Mouse (Mus musculus) adrenal gland, postnatal 10 days (tissue): Measurements from ENCODE around the gene Akt2. TPM values are rescaled to one million over a fixed set of nuclear protein-coding genes. Genes with fewer than 3 reads are reported as not detected.
"Not testable (repeated sequence)": the region's sequence is repeated elsewhere in the genome, so short reads cannot be mapped to it uniquely, and the experiment has no call there.

Experiments used
- DNase-seq: peaks from one replicate; pipeline ENCODE4 v3.0.0; 2021; ENCODE audit warnings: mixed read lengths
- total RNA-seq, 2 experiments: library from RNA; stranded (reverse); gene quantifications; 2 replicates each; pipeline ENCODE4 v1.2.3; 2021

The Akt2 gene
- total RNA-seq, 2 experiments from 2014 or later = 237 to 317 TPM

DNA sequence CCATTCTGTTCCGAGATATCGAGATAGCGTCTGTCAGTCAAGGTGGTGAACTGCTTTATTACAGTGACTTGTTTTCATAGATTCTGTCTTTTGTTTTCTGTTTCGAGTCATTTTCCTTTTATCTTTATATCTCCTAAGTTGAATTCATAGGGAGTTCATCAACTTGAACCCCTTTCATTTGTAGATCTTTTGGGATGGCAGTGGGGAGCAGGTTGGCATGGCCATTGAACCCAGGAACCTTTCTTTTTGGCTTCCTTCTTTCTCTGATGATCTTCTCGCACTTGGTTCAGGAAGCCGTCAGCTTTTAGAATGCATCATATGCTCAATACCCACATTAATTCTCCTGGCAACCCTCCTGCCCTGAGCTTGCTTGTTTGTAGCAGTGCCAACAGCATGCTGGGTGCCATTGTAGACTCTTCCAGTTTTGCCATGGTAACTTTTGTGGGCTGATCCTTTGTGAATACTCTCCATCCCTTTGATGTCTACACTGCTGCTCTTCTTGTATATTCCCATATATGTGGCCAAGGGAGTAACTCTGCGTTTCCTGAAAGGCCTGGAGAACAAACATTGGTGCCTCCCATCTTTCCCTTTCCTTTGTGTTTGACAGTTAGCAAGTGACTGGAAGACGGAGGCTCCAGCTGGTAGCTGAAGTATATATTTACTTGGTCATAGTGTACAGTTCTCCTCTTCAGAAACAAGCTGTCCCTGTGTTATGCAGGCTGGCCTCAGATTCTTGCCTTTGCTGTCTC is 22.6 kb downstream of the Akt2 start:
- DNase-seq = no peak

DNA sequence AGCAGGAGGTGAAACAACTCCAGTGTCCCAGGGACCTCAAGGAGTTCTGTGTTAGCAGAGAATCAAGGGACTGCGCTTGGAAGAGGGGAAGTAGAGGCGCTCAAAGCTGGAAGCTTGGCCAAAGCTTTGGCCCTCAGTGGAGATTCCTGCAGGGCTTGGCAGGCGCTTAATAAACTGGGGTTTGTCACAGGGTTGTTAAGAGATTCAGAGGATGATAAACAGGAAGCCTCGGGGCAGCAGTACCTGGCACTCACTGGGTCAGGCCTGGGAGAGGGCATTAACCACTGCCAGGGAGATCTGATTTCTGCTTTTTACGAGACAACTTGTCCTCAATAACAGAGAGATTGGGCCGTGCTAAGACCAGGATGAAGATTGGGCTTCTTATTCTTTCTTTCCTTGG is 29.7 kb downstream of the Akt2 start:
- DNase-seq = peak; percentile 12

DNA sequence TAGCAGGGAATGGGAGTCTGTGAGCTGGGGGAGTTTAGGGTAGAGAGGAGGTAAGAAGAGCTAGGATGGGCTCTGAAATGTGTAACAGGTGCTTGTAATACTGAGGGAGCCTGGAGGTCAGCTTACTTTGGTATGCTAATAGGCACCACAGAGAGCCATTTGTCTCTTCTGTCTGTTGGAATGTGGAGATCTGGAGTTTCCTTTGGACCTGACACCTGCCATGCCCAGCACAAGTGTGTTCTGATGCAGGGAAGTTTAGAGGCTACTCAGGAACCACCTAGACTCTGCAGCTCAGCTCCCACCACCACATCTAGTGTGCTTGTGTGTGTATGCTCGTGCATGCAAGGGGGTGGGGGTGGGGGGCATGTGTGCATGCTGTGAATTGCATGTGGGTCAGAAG is 30.9 kb downstream of the Akt2 start:
- no peak for DNase-seq

DNA sequence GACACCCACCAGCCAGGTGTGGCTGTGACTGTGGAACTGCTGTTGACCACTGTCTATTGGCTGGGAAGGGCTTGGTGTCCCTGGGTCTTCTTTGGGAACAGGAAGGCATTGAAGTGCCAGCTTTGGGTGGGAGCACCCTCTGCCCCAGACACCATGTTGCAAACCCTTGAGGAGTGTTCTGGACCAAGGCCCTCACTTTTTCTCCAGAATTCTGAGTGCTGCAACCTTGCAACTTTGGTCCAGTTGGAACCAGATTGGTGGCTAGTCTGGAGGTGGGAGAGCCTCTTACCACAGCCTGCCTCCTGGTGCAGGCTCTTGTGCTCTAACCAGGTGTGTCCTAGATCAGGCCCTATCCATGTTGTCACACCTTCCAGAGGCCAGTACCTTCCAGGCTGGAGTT is 33.6 kb downstream of the Akt2 start:
- peak; percentile 69 for DNase-seq

DNA sequence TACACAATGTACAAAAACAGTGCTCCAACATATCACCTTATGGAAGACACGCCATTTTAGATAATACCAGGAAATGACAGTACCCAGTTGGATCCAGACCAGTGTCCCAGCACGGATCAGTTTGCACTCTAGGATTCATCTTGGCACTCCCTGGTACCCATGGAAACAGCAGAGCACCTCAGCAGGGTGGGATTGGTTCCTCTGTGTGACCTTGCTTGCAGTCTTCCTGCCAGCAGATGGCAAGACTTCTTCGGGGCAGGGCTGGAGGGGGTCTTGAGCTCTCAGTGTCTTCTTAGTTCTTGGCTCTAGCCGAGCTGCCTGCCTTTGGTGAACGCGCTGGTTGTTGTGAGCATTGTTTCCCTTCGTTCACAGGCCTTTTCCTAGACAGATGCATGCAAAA is 36.4 kb downstream of the Akt2 start:
- no peak for DNase-seq

DNA sequence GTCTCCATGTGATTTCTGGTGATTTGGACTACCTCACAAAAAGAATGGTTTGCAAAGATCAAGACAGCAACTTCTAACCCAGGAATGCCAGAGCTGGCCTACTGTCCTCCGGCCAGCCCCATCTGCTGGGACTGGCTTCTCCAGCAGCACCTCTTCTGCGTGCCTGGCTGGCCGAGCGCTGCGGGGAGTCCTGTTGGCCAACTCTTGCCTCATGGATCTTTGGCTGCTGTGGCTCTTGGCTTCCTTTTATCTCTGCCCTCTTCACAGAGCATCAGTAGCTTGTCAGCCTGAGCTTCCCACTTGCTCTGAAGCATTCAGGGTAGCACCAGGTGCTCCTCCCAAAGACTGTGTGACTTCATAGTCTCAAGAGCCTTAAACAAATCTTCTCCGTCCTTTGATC is 36.8 kb downstream of the Akt2 start:
- no peak for DNase-seq

DNA sequence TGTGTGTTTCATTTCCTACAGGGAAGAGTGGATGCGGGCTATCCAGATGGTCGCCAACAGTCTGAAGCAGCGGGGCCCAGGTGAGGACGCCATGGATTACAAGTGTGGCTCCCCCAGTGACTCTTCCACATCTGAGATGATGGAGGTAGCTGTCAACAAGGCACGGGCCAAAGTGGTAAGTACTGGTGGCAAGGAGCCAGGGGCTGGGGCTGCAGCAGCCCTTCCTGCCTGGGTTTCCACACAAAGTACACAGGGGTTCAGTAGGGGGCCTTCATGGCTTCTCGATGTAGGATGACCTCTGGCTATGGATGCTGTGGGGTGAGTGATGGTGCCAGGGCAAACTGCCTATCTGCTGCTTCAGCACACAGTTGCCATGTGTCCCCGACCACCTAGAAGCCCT is 37.5 kb downstream of the Akt2 start:
- not testable (repeated sequence) for DNase-seq

DNA sequence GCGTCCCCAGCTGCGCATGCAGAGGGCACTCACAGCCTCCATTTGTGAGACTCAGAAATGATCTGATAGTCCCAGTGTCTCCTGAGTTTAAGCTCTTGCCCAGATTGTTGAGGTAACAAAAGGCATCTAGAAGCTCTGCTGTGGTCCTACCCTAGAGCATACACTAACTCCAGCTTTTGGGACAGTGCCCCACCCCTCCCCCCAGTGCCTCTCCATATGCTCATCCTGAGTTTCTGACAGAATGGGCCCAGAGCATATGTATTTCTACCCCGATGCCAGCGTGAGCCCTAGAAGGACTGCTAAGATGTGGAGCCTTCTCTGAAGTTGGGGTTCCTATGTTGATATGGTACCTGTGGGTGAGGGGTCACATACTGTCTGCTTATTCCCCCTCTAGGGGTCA is 40.1 kb downstream of the Akt2 start:
- no peak for DNase-seq

DNA sequence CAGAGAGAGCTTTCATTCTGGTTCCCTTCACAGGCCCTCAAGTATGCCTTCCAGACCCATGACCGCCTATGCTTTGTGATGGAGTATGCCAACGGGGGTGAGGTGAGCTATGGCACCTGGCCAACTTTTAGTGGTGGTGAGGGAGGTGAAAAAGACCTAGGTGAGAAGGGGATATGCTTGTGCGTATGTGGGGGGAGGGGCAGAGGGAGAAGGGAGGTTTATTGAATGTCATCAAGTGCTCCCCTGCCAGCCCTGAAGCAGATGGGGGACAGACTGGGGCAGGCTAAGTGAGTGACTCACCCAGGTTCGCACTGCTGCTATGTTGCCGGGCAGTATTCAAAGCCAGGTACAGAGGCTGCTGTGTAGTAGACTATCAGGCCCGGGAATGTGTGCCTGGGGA is 41.8 kb downstream of the Akt2 start:
- DNase-seq = no peak

DNA sequence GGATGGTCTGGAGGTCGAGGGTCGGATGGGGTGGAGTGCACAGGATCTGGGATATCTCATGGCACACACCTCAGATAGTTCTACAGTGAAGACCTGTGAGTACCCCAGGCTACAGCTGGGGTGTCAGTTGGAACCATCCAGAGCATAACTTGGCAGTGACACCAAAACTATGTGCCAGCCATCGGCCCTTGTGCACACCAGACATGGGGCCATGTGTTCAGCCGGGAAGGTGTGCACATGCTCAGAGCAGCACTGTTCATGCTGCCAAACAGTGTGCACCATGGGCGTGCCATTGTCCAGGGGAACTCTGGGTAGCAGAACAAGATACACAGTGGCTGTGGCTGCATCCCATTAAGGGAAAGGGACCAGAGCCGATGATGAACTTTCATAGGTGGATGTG is 43.3 kb downstream of the Akt2 start:
- no peak for DNase-seq

DNA sequence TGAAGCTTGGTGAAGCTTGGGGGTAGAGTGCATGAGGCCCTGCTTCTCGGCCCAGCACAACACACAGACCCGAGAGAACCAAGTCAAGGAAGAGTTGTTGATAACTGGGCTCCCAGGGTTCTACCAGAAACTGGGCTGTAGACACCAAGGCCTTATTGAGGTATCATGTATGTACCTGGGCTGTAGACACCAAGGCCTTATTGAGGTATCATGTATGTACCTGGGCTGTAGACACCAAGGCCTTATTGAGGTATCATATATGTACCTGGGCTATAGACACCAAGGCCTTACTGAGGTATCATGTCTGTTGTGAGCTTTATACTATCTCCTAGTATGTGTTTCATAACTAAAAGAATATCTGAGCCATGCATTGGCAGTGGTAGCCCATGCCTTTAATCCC is 43.7 kb downstream of the Akt2 start:
- not testable (repeated sequence) for DNase-seq

DNA sequence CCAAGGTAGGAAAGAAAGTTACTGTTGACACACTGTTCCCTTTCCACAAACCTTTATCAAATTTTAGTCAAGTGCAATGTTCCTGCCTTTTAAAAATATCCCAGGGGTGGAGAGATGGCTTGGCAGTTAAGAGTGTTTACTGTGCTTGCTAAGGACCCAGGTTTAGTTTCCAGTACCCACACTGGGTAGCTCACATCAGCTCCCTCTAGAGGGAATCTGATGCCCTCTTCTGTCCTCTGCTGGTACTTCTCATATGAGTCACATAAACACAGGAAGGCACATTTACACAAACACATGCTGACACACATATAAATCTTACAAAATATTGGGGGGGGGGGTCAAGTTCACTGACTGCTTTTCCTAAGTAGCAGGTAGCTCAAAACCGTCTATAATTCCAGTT is 53.1 kb downstream of the Akt2 start:
- no peak for DNase-seq

DNA sequence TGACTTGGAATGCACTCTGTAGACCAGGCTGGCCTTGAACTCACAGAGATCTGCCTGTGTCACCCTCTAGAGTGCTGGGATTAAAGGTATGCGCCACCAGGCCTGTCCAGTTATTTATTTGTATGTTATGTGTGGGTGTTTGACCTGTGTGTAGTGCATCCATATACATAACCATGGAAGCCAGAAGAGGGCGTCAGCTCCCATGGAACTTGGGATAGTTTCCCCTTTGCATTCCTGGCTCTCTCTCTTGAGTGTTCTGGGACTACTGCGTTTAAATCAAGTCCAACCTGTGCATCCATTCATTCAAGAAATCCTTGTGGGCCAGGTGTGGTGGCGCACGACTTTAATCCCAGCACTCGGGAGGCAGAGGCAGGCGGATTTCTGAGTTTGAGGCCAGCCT is 55.2 kb downstream of the Akt2 start:
- DNase-seq = no peak

DNA sequence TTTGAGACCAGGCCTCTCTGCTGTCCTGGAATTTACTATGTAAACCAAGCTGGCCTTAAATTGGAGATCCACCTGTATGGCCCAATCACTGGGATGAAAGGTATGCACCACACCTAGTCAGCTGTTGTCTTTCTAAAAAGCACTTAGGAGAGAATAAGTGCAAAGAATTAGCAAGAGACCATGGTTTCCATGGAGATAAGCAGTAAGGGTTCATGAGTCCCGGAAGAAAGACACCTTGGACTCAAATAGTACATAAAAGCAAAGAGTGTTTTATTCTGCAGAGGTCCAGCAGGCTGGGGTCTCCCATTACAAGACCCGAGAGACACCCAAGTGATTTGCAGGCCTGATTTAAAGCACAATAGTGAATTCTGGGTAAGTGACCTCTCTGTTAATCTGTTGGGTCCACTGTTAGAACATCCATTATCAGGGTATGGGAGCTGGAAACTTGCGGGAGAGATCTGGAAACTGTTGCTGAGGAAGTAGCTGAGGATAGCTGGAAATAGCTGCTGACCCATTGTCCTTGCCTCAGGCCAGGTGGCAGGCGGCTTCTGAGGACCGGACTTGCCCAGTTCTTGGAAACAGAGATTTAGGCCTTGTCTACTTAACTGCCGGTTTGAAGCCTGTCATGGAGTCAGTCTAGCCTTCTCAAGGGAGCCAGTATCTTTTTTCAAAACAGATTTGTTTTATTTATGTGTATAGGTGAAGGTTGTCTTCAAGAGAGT is 56.1 kb downstream of the Akt2 start:
- no peak for DNase-seq

DNA sequence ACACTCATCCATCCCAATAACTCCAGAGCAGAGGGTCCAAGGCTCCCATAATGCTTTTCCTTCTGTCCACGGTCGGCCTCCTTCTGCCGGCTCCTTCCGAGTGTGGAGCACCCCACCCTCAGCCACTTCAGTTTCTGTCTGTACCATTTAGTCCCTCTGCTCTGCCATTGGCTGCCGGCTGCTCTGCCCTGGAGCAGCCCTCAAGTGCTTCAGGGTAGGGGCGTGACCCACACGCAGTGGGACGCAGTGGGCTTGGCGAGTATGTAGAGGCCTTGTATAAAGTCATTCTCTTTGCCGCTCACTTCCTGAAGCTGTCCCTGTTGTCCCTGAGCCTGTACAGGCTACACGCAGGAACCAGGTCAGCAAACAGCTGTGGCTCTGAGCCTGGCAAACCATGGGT is 58.4 kb downstream of the Akt2 start:
- DNase-seq = no peak

DNA sequence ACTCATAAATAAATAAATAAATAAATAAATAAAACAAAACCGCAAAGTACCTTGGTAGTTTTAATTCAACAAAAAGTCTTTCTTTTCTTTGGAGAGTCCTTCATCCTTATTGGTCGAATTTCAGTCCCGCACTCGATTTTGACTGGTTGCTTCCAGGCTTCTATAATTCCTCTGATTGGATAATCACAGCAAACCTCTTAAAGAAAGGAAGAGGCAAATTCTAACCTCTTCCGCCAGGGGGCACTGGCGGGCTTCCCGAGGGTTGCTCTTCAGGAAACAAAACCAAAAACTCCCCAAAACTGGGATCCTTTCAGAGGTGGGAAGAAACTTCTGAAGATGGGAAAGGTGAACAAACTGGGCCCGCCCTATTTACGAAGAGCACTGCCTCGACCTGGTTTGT is 59.6 kb downstream of the Akt2 start:
- DNase-seq = peak; percentile 88

DNA sequence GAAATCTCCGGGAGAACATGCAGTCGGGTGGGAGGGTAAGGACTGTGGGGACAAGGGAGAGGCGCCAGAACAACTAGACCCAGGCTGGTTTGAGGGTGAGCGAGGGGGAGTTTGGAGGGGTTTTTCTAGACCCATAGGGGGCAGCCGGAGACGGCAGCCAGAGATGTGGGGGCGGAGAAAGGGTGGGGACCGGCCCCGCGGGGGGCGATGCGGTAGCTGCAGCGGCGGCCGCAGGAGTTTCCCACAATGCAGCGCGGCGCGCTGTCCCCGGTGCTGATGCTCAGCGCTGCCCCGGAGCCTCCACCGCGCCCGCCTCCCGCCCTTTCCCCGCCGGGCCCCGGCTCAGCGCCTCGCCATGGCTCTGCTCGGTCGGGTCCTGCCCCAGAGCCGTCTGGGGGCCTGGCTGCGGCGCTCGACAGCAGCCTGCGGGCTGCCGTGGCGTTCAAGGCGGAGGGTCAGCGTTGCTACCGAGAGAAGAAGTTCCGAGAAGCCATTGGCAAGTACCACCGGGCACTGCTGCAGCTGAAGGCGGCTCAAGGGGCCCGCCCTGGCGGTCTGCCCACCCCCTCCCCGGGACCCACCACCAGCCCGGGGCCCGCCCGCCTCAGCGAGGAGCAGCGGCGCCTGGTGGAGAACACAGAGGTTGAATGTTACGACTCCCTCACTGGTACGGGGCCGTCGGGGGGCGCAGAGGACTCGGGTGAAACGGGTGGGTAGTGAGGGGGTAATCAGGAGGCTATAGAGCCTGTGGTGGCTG is 62.5 kb downstream of the Akt2 start, which contains the start of gene Ttc9b:
TSS of gene Ttc9b (plus strand) at position 235 of the 757 bp plus-strand sequence.
- DNase-seq = peak; percentile 71

DNA sequence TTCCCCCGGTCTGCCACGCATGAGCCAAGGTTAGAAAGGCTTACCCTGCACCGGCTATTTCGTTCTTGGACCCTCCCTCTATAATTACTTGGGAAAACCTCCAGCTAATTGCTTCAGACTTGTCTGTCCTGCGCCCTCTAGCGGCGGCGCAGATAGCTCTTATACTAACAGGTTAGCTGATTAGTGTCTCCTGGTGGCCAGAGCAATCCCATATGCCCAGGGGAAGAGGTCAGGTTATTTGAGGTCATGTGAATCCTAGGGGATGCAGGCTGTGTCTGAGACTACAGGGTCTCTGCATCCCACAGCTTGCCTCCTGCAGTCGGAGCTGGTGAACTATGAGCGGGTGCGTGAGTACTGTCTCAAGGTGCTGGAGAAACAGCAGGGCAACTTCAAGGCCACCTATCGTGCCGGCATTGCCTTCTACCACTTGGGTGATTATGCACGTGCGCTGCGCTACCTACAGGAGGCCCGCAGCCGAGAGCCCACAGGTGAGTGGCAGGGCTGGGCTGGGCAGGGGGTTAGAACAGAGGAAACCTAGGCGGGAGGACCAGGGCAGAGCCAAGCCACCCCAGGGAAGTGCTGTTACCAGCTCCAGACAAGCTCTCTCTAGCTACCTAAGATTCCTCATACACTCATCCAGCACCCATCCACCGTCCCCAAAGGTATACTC is 63.4 kb downstream of the Akt2 start:
- no peak for DNase-seq

DNA sequence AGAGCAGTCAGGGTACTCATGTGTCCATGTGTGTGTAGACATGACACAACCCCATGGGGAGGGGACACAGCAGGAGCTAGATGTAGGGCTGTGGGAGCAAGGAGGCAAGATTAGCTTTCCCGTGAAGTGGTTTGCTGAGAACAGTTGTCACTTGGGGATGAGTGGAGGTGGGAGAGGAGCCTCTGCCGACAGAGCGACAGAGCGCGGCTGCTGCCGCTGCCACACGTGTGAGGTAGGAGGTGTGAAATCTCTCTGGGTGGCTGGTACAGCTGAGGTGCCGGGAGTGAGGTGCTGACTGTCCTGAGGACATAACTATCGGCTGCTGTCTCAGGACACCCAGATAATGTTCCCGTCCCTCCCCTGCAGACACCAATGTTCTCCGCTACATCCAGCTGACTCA is 64.2 kb downstream of the Akt2 start:
- DNase-seq = no peak

DNA sequence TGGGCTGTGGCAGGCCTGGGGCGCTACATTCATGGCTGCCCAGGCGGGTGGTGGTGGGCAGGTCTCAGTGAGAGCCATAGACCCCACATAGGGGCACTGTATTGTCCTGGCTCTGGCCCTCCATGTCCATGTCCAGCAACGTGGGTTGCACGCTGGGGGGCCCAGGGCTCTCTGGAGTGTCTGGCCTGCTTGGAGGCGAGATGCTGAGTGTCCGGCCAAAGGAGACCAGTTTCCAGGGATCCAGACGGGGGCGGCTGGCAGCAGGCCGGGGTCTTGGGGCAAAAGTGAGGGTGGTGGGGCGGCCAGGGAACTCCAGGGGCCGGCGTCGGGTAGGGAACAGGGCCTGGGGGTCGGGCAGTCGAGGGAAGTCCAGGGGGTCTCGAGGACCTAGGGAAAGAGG is 65.2 kb downstream of the Akt2 start:
- no peak for DNase-seq

DNA sequence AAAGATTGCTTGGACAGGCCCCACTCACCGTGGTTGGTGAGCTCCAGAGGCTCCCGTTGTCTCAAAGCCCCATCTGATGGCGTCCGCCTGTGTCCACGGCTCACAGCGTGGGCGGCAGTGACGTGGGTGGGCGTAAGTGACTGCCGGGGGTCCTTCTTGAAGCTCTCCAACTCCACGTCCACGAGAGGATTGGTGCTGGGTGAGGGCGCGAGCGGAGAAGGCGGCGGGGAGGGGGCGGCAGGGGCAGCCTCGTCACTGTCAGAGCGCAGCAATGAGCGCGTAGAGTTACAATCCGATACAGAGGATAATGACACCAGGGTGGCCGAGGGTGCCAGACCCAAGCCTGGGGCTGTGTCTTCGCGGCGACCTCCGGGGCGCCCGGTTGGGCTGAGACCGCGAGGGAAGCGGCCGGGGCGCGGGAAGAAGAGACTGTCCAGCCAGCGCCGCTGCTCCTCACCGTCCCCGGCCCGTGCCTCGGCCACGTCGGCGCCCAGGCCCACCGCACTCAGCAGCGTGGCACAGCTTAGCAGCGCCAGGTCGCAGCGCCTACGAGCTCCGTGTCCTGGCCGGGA is 66.6 kb downstream of the Akt2 start:
- DNase-seq = no peak
